Mouse (Mus musculus): ENCODE data around the gene Enkd1.

Gene Enkd1

DNA sequence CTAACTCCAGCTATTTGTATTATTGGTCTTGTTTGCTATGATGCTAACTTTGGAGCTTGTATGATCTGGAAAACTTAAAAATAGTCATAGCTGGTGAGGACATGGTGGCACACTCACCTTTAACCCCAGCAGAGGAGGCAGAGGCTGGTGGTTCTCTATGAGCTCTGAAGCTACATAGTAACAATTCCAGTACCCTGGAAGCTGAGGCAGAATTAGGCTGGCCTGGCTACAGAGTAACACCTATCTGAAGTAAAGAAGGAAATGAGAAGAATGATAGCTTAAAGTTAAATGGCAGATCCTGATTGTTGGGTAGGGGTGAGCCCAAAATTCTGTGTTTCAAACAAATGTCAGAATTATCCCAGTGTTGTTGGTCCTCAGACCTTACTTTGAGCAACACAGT is 50.4 kb downstream of the Enkd1 start:
- DNase-seq (ENCODE audit: low read depth): no peak

Data from c-Kit-positive CD71-negative TER-119-negative erythroid progenitor cells, embryonic 14.5 days (primary cell).